Mouse (Mus musculus) adrenal gland (tissue): ENCODE data around the gene Dmgdh.

Experiments
- intact Hi-C: fragments of 180-260 bp; cut with DNase I; formaldehyde crosslinking; loops from one replicate; pipeline ENCODE4 v1.15.1; 2025
- long read RNA-seq, 2 experiments: library from polyadenylated mRNA; unstranded; transcript quantifications; one replicate each; pipeline ENCODE4 v2.0.0; 2020; ENCODE audit warnings: borderline replicate concordance in 1 of 2; ENCODE audit not compliant: insufficient replicate concordance in 1 of 2

Dmgdh gene
- long read RNA-seq, experiment 1 = 0 reads
- long read RNA-seq, experiment 2 = 0 reads

DNA sequence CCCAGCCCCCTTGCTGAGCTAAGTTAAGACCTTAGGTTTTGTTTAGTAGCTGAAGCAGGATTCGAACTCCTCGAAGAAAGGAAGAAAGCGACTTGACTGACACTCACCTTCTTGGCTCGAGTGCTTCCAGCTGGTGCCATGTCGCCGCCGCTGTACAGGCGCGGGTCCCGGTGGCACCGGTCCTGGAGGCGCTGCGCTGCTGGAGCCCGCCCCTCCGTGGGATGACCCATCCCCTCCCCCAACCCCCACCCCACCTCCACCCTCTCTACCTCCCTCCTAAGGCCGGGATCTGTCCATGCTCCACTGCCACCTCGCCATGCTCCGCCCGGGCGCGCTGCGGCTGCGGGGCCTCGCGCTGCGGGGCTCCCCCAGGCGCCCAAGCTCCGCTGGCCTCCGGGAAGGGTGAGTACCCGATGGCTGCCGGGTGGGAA, at the start of gene Dmgdh, which contains the start of gene Bhmt2:
Gene Dmgdh (plus strand): TSS at position 303 of the 431 bp plus-strand sequence.
Gene Bhmt2 (minus strand): TSS at position 172 of the 431 bp plus-strand sequence.
- intact Hi-C loops = no loop called here

DNA sequence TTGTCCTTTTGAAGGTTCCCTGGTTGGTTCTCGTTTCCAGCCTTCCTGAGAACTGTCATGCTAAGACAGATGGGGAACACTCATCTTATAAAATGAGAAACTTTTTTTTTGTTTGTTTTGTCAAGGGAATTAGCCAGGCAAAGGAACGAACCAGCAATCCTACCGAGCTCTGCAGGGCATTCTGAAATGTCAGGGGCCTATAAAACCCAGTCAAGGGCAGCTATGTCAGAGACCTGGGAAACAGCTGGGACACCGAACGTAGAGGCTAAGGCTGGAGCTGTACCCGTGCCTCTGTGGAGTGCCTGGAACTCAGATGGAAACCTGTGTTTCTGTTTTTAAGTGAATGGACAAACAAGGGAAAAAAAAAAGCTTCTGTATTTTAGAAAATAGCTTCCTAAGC, 45.4 kb upstream of the Dmgdh start:
- intact Hi-C loops = no loop called here

DNA sequence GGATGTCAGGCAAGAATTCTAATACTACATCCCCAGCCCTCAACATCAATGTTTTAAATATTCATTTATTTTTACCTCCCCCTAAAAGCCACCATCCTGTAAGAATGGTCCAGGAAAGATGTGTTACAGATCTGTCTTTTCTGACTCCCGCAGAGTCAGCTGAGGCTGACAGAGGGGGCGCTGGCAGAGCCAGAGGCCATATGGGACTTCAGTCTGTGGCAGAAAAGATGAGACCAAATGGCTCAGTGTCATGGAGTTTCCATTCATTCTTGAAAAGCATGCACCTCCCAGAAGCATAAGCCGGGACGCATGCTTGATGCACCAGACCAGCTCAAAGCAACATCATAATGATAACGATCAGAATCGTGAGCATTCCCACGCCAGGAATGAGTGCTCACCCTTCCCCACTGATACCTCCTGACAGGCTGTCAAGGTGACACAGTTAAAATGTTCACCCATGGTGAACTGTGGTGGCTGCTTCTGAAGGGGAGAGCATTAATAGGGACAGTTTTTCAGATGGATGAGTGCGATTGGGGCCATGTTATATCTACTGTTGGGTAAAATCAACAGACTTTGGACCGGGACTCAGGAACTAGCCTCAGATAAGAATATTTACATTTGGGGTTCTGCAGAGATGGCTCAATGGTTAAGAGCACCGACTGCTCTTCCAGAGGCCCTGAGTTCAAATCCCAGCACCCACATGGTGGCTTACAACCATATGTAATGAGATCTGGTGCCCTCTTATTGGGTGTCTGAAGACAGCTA, 43.1 kb upstream of the Dmgdh start:
- intact Hi-C loops = no loop called here

DNA sequence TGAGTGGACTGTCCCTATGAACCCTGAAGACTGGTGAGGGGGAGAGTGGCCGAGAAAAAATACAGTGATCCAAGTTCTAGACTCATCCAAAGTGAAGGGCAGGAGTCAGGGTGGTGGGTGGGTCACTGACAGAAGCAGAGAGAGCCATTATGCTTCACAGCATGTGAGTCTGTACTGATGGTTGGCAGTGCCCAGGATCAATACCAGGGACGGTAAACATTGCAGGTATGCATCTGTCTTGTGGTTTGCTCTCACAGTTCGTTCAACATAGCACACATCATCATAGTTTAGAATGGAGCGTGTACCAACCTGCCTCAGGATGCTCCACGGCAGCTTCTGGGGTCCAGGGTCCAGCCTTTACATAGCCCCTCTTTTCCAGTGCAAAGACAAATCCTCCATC, 41.3 kb upstream of the Dmgdh start:
- intact Hi-C loops = no loop called here

DNA sequence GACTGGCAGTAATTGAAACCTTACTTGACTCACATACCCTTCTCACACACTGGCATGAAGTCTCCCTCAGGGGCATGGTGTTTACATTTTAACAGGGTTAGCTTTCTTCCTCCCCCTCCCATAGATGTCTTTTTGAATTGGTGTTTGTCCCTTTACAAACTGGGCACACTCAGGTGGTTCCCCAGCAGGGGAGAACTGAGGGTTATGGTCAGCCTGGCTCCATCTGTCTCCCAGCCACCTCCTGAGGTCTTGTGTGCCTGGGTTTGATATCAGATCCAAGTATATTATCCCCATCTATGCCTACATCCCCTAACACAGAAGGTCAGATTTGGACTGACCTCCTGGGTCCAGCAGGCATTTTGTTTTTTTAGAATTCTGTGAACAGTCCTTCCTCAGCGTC, 37.7 kb upstream of the Dmgdh start:
- intact Hi-C loops = no loop called here

DNA sequence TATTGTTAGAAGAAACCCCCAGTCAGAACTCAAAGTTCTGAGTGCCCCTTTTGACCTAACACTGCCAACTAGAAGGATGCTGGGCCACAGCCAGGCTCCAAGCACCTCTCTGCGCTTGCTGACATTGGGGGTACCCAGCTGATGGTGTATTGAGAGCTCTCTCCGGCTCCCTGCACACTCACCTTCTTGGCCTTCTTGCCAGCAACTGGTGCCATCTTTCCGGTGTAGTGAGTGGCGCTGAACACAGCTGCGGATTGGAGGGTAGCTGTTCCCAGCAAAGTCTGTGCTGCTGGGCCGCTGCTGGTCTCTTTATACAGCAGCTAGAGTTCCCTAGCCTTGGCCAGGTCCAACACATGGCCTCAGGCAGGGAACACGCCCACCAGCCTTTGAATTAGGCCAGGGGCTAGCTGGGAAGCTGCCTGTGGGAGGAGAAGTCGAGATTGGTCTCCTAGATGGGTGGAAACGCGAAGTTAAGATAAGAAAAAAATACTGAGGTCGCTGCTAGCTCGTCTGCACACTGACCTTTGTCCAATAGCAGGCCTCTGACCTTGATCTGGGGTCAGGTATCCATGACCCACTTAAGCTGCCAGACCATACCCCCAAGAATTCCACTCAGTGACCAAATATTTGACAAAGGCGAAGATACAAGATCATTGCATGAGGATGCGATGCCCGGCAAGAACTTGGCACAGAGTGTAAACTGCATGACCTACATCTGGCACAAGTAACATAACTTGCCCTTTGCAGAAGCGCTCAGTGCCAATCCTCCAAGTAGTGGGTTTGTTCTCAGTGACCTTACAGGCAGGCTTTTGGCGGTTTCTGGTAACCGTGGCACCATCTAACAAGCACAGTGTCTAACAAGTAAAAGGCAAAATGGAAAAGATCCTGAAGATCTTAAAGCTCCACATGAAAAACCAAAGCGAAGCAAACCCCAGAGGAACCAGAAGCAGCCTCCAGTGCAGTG, 36.7 kb upstream of the Dmgdh start, which contains the start of gene Bhmt:
Gene Bhmt (minus strand): TSS at position 680 of the 964 bp plus-strand sequence.
- intact Hi-C loops = no loop called here

DNA sequence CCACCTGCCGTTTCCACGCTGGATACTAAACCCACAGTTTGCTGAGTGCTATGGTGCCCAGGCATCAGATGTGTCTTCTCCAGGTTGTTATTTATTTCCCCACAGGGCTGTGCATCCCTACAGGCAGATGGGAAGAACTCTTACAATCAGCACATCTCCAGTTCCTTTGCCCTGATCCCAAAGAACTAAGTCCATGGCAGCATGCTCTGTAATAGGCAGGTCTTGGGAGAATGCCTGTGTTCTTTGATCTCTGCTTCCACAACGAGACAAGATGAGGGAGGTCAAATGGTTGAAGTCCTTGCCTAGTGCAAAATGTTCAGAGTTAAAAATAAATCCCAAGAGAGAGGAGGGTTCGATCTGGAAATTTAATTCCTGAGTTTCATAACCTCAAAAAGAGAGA, 34.6 kb upstream of the Dmgdh start:
- intact Hi-C loops = no loop called here

DNA sequence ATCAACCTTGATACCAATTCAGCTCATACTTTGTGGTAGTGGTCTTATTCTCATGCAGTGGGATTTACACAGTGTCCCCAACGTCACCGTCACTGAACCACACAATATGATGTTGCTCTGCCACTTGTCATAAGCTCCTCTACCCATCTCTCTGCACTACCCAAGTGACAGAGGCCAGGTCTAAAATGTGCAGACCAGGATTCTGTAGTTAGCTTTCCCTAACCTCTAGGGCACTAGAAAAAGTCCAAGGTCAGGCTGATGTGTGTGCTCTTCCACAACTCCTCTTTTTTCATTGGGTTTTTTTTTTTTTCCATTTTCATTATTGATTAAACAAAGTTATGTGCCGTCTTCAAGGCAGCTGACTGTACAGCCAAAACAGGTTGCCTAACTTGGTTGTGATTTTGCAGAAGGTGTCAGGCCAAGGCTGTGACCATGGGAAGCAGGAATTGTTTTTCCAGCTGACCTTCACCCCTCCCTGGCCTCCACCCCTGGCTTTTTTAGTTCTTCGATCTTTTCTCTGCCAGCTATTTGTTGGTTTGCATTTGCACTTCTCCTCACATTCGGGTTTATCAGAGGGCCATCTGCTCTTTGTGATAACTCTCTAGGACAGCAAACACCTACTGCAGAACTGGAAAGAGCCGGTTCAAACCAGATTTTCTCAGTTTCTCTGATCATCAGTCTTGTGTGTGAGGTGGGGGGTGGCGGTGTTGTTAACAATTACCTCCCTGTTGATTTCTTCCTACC, 25.7 kb upstream of the Dmgdh start:
- intact Hi-C loops = no loop called here

DNA sequence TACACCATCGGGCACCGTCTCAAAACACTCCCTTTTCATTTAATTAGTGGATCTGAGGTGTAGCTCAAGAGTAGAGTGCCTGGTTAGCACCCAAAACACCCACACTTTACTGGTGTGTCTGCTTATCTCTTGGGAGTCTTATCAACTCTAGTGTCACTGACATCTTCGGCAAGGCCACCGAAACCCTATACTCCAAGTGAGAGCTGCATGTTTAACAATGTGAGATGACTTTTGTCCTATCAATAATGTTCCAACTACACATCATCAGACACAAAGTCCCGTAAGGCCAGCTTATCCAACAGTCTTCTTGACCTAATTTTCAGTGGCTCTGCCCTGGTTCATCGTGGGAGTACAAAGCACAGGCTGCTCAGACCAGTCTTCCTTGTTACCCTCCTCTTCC, 20.9 kb upstream of the Dmgdh start:
- intact Hi-C loops = no loop called here

DNA sequence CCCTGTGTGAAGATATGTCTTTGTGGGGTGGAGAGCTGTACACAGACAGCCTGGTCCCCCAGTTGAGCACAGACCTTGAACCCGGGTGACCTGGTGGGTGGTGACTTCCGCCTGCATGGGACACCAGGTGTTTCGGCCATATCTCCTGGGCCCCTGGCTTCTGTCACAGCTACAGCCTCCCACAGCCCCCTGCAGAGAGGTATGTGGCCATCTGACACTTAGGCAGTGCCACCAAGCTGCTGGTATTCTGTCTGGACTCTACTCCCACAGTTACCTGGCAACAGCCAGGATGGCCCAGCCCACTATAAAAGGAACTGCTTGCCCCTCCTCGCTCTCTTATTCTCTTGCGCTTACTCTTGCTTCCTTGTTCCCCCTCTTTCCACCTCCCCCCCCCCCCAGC, 16.3 kb upstream of the Dmgdh start:
- intact Hi-C loops = no loop called here

DNA sequence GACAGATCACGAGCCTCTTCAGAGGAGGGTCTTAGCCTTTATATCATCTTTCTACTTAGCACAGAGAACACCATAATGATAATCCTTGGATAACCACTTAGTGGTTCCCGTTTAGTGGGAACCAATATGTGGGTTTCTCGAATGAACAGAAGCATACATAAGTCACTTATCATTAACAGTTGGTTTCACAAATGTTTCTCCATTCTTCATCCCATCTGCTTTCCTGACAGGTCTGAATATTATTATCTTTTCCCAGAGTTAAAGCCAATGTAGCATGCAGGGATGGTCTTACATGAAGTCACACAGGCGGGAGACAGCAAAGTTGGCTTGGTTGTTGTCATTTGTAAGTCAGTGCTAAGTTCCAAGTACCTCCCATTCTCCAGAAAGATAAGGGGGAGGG, 6.6 kb upstream of the Dmgdh start:
- intact Hi-C loops = no loop called here

DNA sequence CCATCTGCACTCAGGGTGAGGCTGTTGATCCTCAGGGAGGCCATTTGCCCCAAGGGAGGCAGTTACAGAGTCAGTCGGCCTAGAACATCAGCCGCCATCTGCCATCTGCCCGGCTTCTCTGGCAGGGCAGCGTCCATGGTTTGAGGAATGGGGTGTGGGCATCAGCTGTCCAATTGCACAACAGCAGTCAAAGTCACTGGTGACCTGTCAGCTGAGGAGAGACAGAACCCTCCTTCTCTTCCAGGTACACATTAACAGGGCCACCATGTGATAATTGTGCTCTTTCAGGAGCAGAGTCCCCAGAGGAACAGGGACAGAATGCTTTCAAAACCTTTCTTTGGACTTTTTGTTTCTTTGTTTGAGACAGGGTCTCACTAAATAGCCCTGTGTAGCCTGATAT, 1.9 kb upstream of the Dmgdh start:
- intact Hi-C loops = no loop called here

DNA sequence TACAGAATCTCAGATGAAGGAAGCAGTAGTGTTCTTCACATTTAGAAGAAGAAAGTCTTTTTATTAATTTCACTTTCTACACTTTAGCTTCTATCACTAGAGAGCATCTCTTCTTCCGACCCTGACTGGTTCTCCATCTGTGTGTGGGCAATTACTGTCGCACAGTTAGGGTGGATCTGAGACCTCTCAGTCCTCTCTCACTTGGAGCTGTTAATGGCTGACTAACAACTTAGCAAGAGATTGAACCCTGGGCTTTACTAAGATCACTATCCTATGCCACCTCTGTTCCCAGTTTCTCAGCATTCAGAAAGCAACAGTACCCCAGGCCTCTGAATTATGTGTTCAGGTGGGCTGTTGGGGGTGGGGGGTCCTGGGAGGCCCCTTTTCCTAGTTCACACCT, 937 bp upstream of the Dmgdh start:
- intact Hi-C loops = no loop called here

DNA sequence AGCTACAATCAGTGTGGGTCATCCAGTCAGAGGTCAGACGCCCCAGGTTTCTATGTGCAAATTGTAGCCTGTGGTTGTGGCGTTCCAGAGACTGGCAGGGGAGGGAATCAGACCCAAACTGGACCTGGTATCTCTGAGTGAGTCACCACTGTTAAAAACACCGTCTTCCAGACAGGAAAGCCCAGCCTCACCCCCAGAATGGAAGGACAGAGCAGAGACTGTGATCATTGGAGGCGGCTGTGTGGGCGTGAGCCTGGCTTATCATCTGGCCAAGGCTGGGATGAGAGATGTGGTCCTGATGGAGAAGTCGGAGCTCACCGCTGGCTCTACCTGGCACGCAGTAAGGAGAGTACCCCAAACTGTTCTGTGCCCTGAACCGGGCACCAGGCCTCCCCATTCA, 2.6 kb downstream of the Dmgdh start:
- intact Hi-C loops = no loop called here

DNA sequence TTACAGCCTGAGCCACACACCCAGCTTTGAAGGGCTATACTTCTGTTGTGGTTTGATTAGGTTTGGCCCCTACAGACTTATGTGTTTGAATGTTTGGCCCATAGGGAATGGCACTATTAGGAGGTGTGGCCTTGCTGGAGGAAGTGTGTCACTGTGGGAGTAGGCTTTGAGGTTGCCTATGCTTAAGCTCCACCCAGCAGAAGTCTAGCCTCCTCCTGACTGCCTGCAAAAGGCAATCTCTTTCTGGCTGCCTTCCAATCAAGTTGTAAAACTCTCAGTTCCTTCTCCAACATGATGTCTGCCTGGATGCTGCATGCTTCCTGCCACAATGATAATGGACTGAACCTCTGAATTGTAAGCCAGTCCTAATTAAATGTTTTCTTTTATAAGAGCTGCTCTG, 9.1 kb downstream of the Dmgdh start:
- intact Hi-C loops = no loop called here

DNA sequence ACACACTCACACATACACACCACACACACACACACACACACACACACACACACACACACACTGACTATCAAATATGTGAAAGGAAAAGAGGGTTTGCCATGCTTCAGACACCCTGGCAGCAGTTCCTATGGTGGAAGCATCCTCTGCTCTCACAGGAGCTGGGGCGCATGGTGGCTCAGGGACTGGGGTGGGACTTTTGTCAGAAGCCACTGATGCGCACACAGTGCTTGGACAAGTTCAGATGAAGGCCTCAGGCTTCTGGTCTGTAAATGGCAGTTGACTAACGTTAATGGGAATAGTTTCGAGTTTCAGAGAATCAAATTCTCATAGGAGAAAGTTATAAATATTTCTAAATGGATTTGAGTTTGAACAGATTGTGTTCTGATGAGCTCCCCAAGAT, 11.0 kb downstream of the Dmgdh start:
- intact Hi-C loops = no loop called here

DNA sequence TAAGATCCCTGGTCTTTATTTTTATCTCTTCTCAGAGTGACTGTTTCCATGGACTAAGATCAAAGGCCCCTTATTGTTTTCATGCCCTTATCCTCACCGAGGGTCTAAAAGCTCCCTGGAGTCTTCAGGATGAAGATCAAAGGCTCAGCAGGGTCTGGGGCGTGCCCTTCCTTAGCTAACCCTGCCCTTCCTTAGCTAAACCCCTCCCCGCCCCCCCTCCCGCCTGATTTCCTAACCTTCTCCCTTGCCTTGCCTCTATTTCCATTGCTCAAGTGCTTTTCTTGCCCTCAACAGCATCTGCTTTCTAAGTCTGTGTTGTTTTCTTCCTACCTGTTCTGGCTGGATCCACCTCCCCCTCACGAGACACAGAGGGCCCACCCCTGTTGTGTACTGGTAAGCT, 13.1 kb downstream of the Dmgdh start:
- intact Hi-C loops = no loop called here

DNA sequence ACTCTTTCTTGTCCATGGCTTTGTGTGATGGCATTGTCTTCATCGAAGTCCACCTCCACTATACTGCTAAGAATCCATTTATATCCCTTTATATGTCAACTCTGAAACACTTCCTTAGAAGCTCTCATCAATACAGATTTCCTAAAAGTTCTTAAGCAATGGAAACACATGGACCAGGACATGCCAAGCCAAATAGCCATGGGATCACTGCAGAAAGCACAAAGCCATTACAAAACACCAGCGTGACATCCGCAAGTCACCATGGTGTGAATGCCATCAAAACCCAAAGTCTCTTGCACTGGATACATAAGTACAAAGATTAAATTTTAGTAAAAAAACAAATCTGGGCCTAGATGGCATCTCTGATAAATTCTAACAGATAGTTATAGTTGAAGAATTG, 15.3 kb downstream of the Dmgdh start:
- intact Hi-C loops = no loop called here

DNA sequence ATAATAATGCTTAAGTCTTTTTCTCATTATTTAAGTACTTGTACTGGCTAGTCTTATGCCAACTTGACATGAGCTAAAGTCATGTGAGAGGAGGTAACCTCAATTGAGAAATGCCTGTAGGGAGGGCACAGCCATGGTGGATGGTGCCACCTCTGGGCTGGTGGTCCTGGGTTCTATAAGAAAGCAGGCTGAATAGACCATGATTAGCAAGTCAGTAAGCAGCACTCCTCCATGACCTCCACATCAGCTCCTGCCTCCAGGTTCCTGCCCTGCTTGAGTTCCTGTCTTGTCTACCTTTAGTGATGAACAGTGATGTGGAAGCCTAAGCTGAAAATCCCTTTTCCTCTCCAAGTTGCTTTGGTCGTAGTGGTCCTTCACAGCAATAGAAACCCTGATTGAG, 16.6 kb downstream of the Dmgdh start:
- intact Hi-C loops = no loop called here

DNA sequence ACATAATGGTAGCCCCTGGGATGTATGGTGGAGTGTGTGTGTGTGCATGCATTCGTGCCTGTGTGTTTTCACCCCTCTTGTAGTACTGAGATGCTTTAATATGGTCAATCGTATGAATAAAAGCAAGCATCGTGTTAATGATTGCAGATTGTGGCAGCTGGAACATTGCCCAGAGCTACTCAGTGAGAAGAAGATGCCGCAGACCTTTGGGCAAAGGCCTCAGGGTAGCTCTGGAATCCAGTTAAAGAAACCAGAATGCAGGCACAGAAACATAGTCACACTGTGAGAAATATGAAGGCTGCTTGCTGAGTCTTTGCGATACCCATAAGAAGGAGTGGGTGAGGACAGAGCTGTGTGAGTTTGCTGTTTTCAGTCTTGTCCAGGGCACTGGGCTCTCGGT, 24.6 kb downstream of the Dmgdh start:
- intact Hi-C loops = no loop called here

DNA sequence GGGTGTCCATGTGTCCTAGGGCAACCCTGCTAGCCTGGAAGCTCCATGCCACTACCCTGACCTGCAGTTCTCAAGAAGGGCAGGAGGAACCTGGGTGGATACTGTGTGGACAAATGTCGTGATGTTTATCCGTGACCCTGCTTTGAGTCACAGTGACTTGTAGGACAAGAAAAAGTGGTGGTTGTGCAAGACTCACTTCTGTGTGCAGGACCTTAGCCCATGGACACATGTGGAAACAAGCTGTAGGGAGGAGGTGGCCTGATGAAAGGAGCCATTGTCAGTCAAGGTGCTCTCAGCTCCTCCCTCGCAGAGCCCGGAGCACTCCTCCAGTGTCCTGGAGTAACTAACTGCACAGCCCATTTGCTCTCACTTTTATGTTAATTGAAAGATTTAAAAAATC, 31.5 kb downstream of the Dmgdh start:
- intact Hi-C loops = loop anchor here (10.0 kb wide), 1 partner anchor 441 kb away; no protein-coding TSS in a partner anchor
